Mouse (Mus musculus) urinary bladder, adult 18-20 months (tissue): ENCODE data around the gene Gm20911.
"Not testable (repeated sequence)": the region's sequence is repeated elsewhere in the genome, so short reads cannot be mapped to it uniquely, and the experiment has no call there.

Experiments
- DNase-seq, 2 experiments: peaks; one replicate each; pipeline ENCODE4 v3.0.0; 2022; ENCODE audit warnings: low spot score in 2 of 2, mixed read lengths in 2 of 2

Gene Gm20911

DNA sequence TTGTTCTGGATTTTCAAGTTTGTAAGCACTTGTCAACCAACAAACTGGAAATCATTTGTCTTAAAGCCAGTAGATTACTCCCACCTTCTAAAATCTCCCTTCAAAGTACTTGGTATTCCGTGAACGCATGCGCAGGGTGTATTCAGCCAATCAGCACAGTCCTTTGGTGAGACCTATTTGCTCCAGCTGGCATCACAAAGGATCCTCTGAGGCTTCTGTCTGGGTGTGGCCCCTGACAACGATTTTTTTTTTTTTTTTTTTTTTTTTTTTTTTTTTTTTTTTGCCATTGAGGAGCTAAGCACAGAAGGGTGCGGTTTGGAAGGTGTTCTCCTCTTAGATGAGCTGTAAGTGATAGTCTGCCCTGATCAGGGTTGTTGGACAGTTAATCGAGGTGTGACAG lies at the start of gene Gm20911:
Gm20911 (plus strand) TSS at position 301 of the 400 bp plus-strand sequence.
- DNase-seq = not testable (repeated sequence)
